Mouse (Mus musculus): ENCODE measurements around the gene Eif4g1. TPM values are rescaled to one million over a fixed set of nuclear protein-coding genes. Genes with fewer than 3 reads are reported as not detected.
"Not testable (repeated sequence)": the region's sequence is repeated elsewhere in the genome, so short reads cannot be mapped to it uniquely, and the experiment has no call there.

Eif4g1 gene
- polyA plus RNA-seq (2015; fragmentation: Nextera tagmentation; extraction: Ambion mirVana): 139 and 140 TPM in 2 replicates

- H3K4me1 ChIP-seq (replicated peaks; ENCODE audit: control insufficient read depth, insufficient read depth, low read length); H3K4me2 ChIP-seq (ENCODE audit: low read depth, low read length); H3K36me3 ChIP-seq (ENCODE audit: control insufficient read depth, insufficient read depth, low read length); H3K27ac ChIP-seq (ENCODE audit: low read length); H3K27me3 ChIP-seq (ENCODE audit: control insufficient read depth, insufficient read depth, low read depth, low read length); H3K4me3 ChIP-seq (ENCODE audit: low read length); H3K9ac ChIP-seq (ENCODE audit: low read length); H3K9me3 ChIP-seq (ENCODE audit: control insufficient read depth, low read length); ATAC-seq (ENCODE audit: low read depth): not testable (repeated sequence)
- WGBS: 93% methylated on average over 4 of the region's 6 CpGs
These were observed at the start of gene Eif4g1 for GRCm38 (mm10) chr16:20668013-20668412. TSS of gene Eif4g1 (plus strand) at chr16:20668313.

DNA sequence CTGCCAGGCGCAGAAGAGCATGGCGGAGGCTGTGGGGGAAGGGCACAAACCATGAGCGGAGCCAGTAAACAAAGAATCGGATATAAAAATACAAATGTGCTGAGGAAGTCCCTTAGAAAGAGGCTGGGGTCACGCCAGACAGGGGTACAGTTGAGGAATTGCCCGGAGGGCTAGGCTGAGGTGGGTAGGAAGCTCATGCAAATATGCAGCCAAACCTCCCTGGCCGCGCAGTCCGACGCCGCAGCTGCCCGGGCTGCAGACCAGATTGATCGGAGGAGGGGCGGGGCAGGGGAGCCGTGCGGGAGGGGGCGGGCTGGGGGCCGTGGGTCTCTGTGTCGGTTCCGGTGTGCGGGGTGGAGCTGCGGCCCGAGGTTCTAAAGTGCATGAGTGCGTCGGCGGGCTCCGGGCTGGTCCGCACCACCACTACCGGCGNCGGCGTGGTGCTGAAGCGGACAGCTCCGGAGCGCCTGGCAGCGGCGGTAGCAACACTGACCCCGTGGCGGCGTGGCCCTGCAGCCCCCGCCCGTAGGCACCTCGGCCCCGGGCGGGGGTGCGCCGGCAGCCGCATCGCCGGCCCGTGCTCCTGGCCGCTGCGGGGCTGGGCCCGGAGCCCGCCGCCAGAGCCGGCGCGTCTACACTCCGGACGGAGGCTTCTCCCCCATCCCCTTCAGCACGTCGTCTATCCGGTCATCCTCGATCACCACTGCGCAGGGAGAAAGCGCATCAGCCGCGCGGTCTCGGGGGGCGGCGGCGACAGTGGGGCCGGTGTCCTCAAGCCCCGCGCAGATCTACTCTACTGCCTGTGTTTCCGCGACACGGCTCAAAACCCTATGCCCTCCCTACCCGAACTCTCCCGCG lies 48.3 kb upstream of the Eif4g1 start:
- peak overlapping the region; percentile 75 for H3K4me3 ChIP-seq (ENCODE audit: low read length)
- H3K9me3 ChIP-seq (ENCODE audit: control insufficient read depth, low read length): no peaks in the 10 kb centered on the region
- H3K4me2 ChIP-seq (ENCODE audit: low read depth, low read length): peak overlapping the region; percentile 82
- peaks cover 22% of the 10 kb centered on the region for H3K27me3 ChIP-seq (ENCODE audit: control insufficient read depth, insufficient read depth, low read depth, low read length)
- H3K4me1 ChIP-seq (replicated peaks; ENCODE audit: control insufficient read depth, insufficient read depth, low read length): peaks cover 23% of the 10 kb centered on the region
- no peak overlapping the region for H3K9ac ChIP-seq (ENCODE audit: low read length)
- 3% methylated on average over 69 of the region's 83 CpGs for WGBS
- no peak overlapping the region for H3K27ac ChIP-seq (ENCODE audit: low read length)
- ATAC-seq (ENCODE audit: low read depth): peak; percentile 66
- no peaks in the 10 kb centered on the region for H3K36me3 ChIP-seq (ENCODE audit: control insufficient read depth, insufficient read depth, low read length)

- peaks cover 22% of the 10 kb centered on the region for H3K27me3 ChIP-seq (ENCODE audit: control insufficient read depth, insufficient read depth, low read depth, low read length)
- under 1% methylated on average over 9 of the region's 9 CpGs for WGBS
- H3K9me3 ChIP-seq (ENCODE audit: control insufficient read depth, low read length): no peaks in the 10 kb centered on the region
- peak overlapping the region; percentile 82 for H3K4me2 ChIP-seq (ENCODE audit: low read depth, low read length)
- peak overlapping the region; percentile 75 for H3K4me3 ChIP-seq (ENCODE audit: low read length)
- H3K36me3 ChIP-seq (ENCODE audit: control insufficient read depth, insufficient read depth, low read length): no peaks in the 10 kb centered on the region
- H3K27ac ChIP-seq (ENCODE audit: low read length): no peak overlapping the region
- H3K4me1 ChIP-seq (replicated peaks; ENCODE audit: control insufficient read depth, insufficient read depth, low read length): peaks cover 23% of the 10 kb centered on the region
- H3K9ac ChIP-seq (ENCODE audit: low read length): no peak overlapping the region
- no peak for ATAC-seq (ENCODE audit: low read depth)
These were observed 47.7 kb upstream of the Eif4g1 start for GRCm38 (mm10) chr16:20620399-20620735.

DNA sequence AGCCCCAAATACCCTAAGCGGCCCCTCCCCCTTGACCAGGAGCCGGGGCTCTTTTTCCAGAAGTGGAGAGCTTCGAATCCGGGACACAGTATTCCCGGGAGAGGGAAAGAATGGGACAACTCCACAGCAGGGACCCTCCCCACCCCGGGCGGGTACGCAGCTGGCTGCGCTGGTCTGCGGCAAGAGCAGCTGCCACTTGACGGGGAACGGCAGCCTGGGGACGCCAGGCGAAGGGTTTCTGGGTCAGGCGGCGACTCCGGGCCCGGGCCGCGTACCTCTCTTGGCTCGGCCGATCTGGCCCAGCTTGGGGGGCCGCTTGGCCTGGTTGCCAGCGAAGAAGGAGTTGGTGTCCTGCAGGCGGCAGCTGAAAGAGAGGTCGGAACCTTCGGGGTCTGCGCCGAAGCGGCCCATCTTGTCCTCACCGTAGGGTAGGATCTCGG lies 47.3 kb upstream of the Eif4g1 start:
- Histone ChIP-seq H3K27me3 (ENCODE audit: control insufficient read depth, insufficient read depth, low read depth, low read length) (peaks cover 22% of the 10 kb centered on the region), H3K4me1 (replicated peaks; ENCODE audit: control insufficient read depth, insufficient read depth, low read length) (peaks cover 23% of the 10 kb centered on the region), H3K27ac (ENCODE audit: low read length) (no peak overlapping the region), H3K4me3 (ENCODE audit: low read length) (peak overlapping the region; percentile 75), H3K4me2 (ENCODE audit: low read depth, low read length) (peak overlapping the region; percentile 82), H3K36me3 (ENCODE audit: control insufficient read depth, insufficient read depth, low read length) (no peaks in the 10 kb centered on the region), H3K9ac (ENCODE audit: low read length) (peak overlapping the region; percentile 65), H3K9me3 (ENCODE audit: control insufficient read depth, low read length) (no peaks in the 10 kb centered on the region)
- peak; percentile 5; the same call in 1 of the 2 replicates for ATAC-seq (ENCODE audit: low read depth)
- WGBS: 0% methylated on average over 32 of the region's 32 CpGs

DNA sequence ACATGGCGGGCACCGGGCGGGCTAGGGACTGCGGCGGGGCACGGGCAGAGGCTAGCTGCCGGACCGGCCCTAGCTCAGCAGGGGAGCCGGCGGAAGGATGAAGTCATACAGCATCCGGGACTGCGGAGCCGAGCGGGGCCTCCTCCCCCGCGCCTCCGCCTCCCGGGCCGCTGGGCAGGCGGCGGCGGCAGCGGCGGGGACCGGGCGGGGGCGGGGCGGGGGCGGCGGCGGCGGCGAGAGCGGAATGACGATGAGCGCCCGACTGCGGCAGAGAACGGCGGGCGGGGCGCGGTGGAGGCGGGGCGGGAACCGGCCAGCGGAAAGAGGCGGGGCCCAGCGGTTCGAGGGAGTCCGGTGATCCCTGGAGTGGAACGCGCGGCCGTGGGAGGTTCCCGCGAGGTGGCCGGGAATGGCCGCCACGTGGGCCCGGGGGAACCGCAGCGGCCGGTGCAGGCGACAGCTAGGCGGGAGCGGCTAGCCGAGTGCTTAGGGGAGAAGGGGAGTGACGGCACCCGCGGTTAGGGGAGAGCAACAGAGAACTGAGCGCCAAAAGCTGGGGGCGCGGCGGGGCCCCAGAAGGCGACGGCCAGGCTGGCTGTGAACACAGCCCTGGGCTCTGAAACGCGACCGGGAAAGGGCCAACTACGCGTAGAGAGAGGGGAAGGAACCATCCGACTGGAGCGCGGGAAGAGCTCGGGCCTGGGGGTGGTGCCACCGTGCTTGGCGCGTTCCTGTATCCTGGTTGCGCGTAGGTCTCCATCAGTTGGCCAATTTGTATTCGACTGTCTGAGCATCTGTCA lies 46.7 kb upstream of the Eif4g1 start, which contains the start of gene Camk2n2:
Camk2n2 (minus strand) TSS at position 97 of the 800 bp plus-strand sequence.
- peak; percentile 62 for ATAC-seq (ENCODE audit: low read depth)
- WGBS: under 1% methylated on average over 67 of the region's 92 CpGs
- H3K36me3 ChIP-seq (ENCODE audit: control insufficient read depth, insufficient read depth, low read length): no peaks in the 10 kb centered on the region
- H3K4me2 ChIP-seq (ENCODE audit: low read depth, low read length): peak within 1 kb of the TSS; percentile 82
- peaks cover 22% of the 10 kb centered on the region for H3K27me3 ChIP-seq (ENCODE audit: control insufficient read depth, insufficient read depth, low read depth, low read length)
- H3K27ac ChIP-seq (ENCODE audit: low read length): peak within 1 kb of the TSS; percentile 49
- peaks cover 23% of the 10 kb centered on the region for H3K4me1 ChIP-seq (replicated peaks; ENCODE audit: control insufficient read depth, insufficient read depth, low read length)
- peak within 1 kb of the TSS; percentile 75 for H3K4me3 ChIP-seq (ENCODE audit: low read length)
- no peaks in the 10 kb centered on the region for H3K9me3 ChIP-seq (ENCODE audit: control insufficient read depth, low read length)
- peak within 1 kb of the TSS; percentile 65 for H3K9ac ChIP-seq (ENCODE audit: low read length)

DNA sequence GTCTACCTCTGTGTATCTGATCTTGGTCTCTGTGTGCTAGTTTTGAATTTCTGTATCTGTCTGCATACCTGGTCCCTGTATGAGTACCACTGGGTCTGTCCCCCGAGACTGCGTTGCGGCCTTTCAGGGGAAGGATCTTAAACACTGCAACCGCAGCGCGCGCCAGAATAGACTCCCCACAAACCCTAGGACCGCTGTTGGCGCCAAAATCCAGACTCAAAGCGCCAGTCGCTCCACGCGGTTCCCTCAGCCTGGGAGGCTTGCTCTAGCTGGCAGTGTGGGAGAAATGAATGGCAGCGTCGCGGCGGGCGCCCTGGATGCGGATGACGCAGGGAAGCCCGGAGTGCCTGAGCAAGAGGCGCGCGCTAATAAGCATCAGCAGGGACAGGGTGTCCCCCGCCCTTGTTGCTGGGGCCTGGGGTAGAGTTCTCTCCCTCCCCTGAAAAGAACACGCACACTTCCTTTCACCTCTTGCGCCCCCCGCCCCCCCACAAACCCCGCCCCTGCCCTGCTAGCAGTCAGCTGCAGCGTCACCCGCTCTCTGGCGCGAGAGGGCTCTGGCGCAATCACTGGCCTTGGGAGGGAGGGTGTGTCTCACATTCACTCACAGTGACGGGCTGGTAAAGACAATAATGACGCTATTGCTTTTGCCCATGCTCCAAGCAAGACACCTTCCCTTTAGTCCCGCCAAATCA lies 46.0 kb upstream of the Eif4g1 start:
- H3K4me2 ChIP-seq (ENCODE audit: low read depth, low read length): peak overlapping the region; percentile 82
- no peaks in the 10 kb centered on the region for H3K9me3 ChIP-seq (ENCODE audit: control insufficient read depth, low read length)
- peak overlapping the region; percentile 65 for H3K9ac ChIP-seq (ENCODE audit: low read length)
- H3K4me3 ChIP-seq (ENCODE audit: low read length): peak overlapping the region; percentile 75
- under 1% methylated on average over 35 of the region's 37 CpGs for WGBS
- no peaks in the 10 kb centered on the region for H3K36me3 ChIP-seq (ENCODE audit: control insufficient read depth, insufficient read depth, low read length)
- peaks cover 22% of the 10 kb centered on the region for H3K27me3 ChIP-seq (ENCODE audit: control insufficient read depth, insufficient read depth, low read depth, low read length)
- peak; percentile 79 for ATAC-seq (ENCODE audit: low read depth)
- H3K4me1 ChIP-seq (replicated peaks; ENCODE audit: control insufficient read depth, insufficient read depth, low read length): peaks cover 23% of the 10 kb centered on the region
- peak overlapping the region; percentile 49 for H3K27ac ChIP-seq (ENCODE audit: low read length)

- H3K9ac ChIP-seq (ENCODE audit: low read length): no peak overlapping the region
- no peak overlapping the region for H3K4me2 ChIP-seq (ENCODE audit: low read depth, low read length)
- H3K4me1 ChIP-seq (replicated peaks; ENCODE audit: control insufficient read depth, insufficient read depth, low read length): peaks cover 23% of the 10 kb centered on the region
- no peak for ATAC-seq (ENCODE audit: low read depth)
- peaks cover 22% of the 10 kb centered on the region for H3K27me3 ChIP-seq (ENCODE audit: control insufficient read depth, insufficient read depth, low read depth, low read length)
- no peak overlapping the region for H3K4me3 ChIP-seq (ENCODE audit: low read length)
- WGBS: 35% methylated on average over 2 of the region's 2 CpGs
- no peaks in the 10 kb centered on the region for H3K36me3 ChIP-seq (ENCODE audit: control insufficient read depth, insufficient read depth, low read length)
- H3K9me3 ChIP-seq (ENCODE audit: control insufficient read depth, low read length): no peaks in the 10 kb centered on the region
- H3K27ac ChIP-seq (ENCODE audit: low read length): no peak overlapping the region
These were observed 44.9 kb upstream of the Eif4g1 start for GRCm38 (mm10) chr16:20623211-20623610.

- H3K4me3 ChIP-seq (ENCODE audit: low read length): no peak overlapping the region
- H3K27ac ChIP-seq (ENCODE audit: low read length): no peak overlapping the region
- no peak for ATAC-seq (ENCODE audit: low read depth)
- H3K9ac ChIP-seq (ENCODE audit: low read length): no peak overlapping the region
- H3K27me3 ChIP-seq (ENCODE audit: control insufficient read depth, insufficient read depth, low read depth, low read length): peaks cover 18% of the 10 kb centered on the region; the same call in 1 of the 2 replicates
- H3K36me3 ChIP-seq (ENCODE audit: control insufficient read depth, insufficient read depth, low read length): no peaks in the 10 kb centered on the region
- no peaks in the 10 kb centered on the region for H3K9me3 ChIP-seq (ENCODE audit: control insufficient read depth, low read length)
- no peak overlapping the region for H3K4me2 ChIP-seq (ENCODE audit: low read depth, low read length)
- 54% methylated on average over 11 of the region's 11 CpGs for WGBS
- H3K4me1 ChIP-seq (replicated peaks; ENCODE audit: control insufficient read depth, insufficient read depth, low read length): no peaks in the 10 kb centered on the region; the same call in 1 of the 2 replicates
These were observed 39.2 kb upstream of the Eif4g1 start for GRCm38 (mm10) chr16:20628871-20629391.

Data from lung, embryonic 16.5 days (tissue).